Mouse (Mus musculus) testis, postnatal 10 days (tissue): ENCODE measurements around the gene Tmem141.

Source experiments
- DNase-seq: peaks from one replicate; pipeline ENCODE4 v3.0.0; 2021; ENCODE audit warnings: low spot score

Tmem141 gene

DNA sequence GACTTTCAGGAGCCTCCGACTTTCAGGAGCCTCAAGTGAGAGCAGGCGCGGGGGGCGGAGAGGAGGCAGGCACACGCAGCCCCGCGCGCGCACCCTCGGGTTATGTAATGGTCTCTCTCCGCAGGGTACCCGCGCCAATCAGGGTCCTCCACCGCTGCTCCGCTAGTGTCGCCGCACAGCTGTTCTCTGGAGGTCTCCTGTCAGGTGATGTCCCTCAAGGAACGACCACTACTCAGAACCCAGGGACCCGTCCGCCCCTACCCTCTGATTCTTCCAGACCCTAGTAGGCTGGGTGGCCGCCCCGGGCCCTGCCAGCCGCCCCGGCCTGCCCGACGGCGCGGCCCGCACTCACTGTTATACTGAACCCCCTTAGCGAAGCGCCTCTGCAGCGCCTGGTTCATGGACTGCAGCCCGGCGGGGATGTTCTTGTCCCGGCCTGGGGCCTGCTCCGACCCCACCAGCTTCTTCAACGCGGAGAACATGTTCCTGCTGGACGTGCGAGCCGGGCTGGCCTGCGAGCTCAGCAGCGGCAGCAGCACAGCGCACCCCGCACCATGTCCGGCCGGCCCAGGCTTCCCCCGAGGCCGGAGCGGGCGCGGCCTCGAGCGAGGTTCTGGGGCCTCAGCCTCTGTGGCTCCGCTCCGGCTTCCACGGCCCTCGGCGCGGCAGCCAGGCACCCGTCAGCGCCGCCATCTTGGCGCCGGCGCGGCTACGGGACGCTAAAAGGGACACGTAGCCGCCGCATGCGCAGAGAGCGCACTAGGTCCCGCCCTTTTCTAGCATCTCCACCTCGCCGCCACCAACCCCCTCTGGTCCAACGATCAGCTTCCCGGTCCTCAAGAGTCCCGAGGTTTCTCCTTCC lies 13.8 kb downstream of the Tmem141 start, which contains the start of gene Rabl6:
TSS of gene Rabl6 (minus strand) at position 761 of the 862 bp plus-strand sequence.
- DNase-seq, result peak; percentile 92

DNA sequence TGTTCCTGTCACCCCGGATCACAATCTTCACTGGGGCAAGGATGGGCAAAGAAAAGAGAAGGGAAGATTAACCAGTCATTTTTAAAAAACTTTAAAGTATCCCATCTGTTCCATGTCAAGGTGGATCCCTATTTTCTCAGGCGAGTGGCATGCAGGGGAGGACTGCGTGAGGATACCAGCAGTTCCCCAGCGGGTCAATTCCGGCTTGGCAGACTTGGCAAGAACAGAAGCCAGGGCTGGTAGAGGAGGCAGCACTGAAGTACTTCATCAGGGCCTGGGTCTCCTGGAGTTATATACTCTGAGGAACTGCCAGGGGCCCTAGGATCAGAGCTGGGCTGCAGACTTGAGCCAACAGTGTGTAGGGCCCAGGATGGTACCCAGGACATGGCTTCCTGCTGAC lies 19.3 kb downstream of the Tmem141 start:
- no peak for DNase-seq

- no peak for DNase-seq
These were observed 21.8 kb downstream of the Tmem141 start for GRCm38 (mm10) chr2:25600037-25600436.

GRCm38 (mm10) chr2:25598749-25599148 lies 23.1 kb downstream of the Tmem141 start:
- no peak for DNase-seq

GRCm38 (mm10) chr2:25596765-25597510 lies 24.9 kb downstream of the Tmem141 start:
- no peak for DNase-seq

- no peak for DNase-seq
These were observed 29.9 kb downstream of the Tmem141 start for GRCm38 (mm10) chr2:25591863-25592262.

GRCm38 (mm10) chr2:25588227-25588907 lies 33.4 kb downstream of the Tmem141 start:
- no peak for DNase-seq

GRCm38 (mm10) chr2:25587290-25587689 lies 34.5 kb downstream of the Tmem141 start:
- DNase-seq, result no peak

DNA sequence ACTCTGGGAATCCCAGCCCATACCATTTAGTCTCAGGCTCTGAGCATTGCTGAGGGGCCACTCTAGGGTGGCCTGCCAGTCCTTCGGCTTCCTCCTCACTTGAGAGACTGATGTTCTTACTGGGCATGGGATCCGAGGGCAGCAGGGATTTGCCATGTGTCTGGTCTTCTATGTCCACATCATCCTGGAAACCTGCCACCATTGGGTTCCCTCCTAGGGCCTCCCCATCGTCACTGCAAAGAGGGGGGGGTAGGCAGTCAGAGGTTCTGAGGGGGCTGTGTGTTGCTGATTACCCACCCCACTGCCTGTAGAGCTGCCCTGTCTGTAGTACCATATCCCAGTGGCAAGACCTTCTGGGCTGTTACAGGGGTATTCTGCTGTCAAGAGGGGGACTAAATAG lies 36.2 kb downstream of the Tmem141 start:
- no peak for DNase-seq

DNA sequence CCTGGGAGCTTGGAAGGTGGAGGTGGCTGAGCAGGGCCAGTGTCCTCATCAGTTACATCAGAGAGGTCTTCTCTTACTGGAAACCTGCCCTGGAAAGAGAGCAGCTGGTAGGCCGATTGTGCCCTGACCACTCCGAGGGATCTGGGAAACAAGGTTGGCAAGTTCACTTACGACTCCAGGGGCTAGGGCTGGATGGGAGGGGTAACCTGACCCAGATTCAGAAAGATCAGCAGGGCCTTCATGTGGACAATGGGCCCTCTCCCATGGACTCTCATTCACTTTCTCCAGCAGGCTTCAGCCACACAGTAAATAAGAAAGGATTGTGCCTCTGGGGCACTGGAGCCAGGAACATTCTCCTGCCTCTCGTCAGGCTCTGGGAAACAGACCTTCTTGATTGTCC lies 36.9 kb downstream of the Tmem141 start:
- DNase-seq, result no peak

DNA sequence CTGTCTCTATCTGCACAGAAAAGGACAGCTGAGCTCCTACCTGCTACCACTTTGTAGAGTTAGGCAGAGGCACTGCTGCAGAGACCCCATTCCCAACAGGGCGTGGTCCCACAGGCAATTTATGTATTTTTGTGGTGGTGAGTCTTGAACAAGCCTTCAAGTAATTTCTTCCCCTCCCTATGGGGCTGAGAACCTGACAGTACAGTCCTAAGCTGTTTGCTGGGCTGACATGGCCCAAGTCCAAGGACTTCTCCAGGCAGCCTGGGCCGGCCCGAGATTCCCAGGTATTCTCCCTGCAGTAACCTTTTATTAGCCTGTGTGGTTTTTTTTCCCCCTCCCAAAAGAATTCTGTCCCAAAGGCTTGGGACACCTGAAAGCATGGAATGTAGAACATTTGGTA lies 37.7 kb downstream of the Tmem141 start:
- DNase-seq, result no peak

- DNase-seq, result no peak
These were observed 38.2 kb downstream of the Tmem141 start for GRCm38 (mm10) chr2:25583571-25583970.

GRCm38 (mm10) chr2:25583120-25583481 lies 38.7 kb downstream of the Tmem141 start:
- no peak for DNase-seq

- peak; percentile 67 for DNase-seq
These were observed 39.2 kb downstream of the Tmem141 start for GRCm38 (mm10) chr2:25582466-25583119.

GRCm38 (mm10) chr2:25581901-25582301 lies 39.9 kb downstream of the Tmem141 start:
- DNase-seq, result no peak

- no peak for DNase-seq
These were observed 40.4 kb downstream of the Tmem141 start, which contains the start of gene Ajm1 for GRCm38 (mm10) chr2:25581294-25581864. Ajm1 (minus strand) TSS chr2:25581757.

- no peak for DNase-seq
These were observed 41.1 kb downstream of the Tmem141 start for GRCm38 (mm10) chr2:25580621-25581101.

GRCm38 (mm10) chr2:25579737-25580460 lies 41.9 kb downstream of the Tmem141 start:
- DNase-seq, result no peak

DNA sequence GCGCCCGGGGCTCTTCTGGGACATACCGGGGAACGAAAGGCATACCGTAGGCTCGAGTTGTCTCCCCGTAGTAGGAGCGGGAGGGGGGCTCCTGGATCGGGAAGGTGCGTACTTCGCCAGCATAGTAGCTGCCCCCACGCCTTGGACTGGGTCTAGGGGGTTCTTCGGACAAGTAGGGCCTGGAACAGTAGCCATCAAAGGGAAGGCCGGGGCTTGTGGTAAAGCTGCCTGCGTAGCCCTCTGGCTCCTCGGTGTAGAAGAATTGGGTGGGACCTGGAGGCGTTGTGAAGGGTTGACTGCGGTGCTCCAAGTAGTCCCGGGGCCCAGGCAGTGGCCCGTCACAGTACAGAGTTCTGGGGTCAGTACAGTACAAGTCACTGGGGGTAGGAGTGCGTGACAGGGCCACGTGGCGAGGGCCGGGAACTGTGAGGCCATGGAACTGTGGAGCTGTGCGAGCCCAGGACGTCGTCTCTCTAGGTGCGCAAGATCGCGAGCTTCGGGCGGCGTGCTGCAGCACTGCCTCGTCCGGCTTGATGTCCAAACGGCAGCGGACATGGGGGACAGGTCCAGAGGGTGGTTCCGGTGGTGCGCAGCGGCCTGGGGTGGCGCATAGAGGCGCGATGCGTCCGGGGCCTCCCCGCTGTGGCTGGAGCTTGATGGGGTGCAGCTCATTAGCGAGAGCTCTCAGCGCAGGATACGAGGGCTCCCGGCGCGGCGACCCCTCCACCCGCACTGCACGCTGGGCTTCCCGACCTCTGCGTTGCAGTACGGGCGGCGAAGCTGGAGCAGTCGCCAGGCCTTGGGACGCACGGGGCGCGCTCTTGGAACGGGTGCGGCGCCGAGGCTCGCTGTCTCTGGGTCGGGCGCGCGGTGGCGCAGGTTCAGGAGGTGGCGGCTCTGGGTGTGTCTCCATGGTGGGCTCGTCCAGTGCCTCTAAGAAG lies 42.7 kb downstream of the Tmem141 start:
- DNase-seq, result no peak
